Mouse (Mus musculus) small intestine, adult 2 months (tissue): ENCODE measurements at regions not wholly inside any gene's neighbourhood (a gene's known extent, or its start where the extent isn't known, plus 50 kb on each side); places are given as distances from the start of the nearest gene placed in this dataset.

ENCODE experiments used
- H3K27ac ChIP-seq: fragments of 200-500 bp; 2 replicates; pipeline ENCODE4 v1.5.1; 2012; ENCODE audit warnings: low read depth, low read length, control low read depth, inconsistent platforms; ENCODE audit not compliant: insufficient read depth
- H3K27me3 ChIP-seq: fragments of 200-500 bp; 2 replicates; pipeline ENCODE4 v1.6.1; 2012; ENCODE audit warnings: mild to moderate bottlenecking, moderate library complexity, low read length, inconsistent platforms; ENCODE audit not compliant: control insufficient read depth, insufficient read depth
- H3K36me3 ChIP-seq: fragments of 200-500 bp; 2 replicates; pipeline ENCODE4 v1.6.1; 2012; ENCODE audit warnings: mild to moderate bottlenecking, low read length, control low read depth, inconsistent platforms; ENCODE audit not compliant: control insufficient read depth, insufficient read depth
- H3K4me1 ChIP-seq: fragments of 200-500 bp; 2 replicates; pipeline ENCODE4 v1.6.1; 2012; ENCODE audit warnings: low read length, inconsistent platforms, mixed read lengths; ENCODE audit not compliant: control insufficient read depth, insufficient read depth, insufficient read length
- H3K4me3 ChIP-seq: fragments of 200-500 bp; 2 replicates; pipeline ENCODE4 v1.5.1; 2012; ENCODE audit warnings: low read depth, mild to moderate bottlenecking, control low read depth, inconsistent platforms, low read length, moderate library complexity
- CTCF ChIP-seq: fragments of 200-500 bp; IDR thresholded peaks from 2 replicates; pipeline ENCODE4 v1.5.1; 2012; ENCODE audit warnings: low read depth, mild to moderate bottlenecking, control low read depth, inconsistent platforms, low read length, moderate library complexity, mixed read lengths; ENCODE audit not compliant: insufficient replicate concordance, insufficient read length; ENCODE audit errors: extremely low read depth
- POLR2A ChIP-seq: fragments of 200-500 bp; IDR thresholded peaks from 2 replicates; pipeline ENCODE4 v1.6.1; 2012; ENCODE audit warnings: low read depth, mild to moderate bottlenecking, control low read depth, inconsistent platforms, low read length, moderate library complexity
- whole genome bisulfite sequencing: fragments of 180-500 bp; shearing (Covaris S2); methylation state at CpG from one replicate; pipeline ENCODE4 v1.1.7; 2018; 5-methylcytosine and 5-hydroxymethylcytosine counted together

DNA sequence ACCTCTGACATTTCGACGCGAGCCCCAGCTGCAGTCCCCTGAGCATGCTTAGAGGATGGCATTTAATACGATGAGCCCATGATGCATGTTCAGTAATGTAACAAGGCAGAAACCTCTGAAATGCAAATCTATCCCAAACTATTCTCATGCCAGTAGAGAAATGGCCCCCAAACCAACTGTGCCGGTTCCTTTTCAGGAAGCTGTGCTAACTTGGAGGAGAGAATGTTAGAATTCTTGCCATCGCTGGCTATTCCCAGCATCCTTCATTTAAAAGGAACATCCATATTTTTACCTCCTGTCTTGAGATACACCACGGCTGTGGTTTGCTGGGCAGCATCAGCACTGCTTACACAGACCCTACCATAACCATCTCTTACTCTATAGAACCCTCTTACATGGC lies 104.7 kb upstream of the Mbnl2 start:
- no peaks in the 10 kb centered on the region for H3K36me3 ChIP-seq
- H3K27ac ChIP-seq: no peak overlapping the region
- H3K4me1 ChIP-seq: no peaks in the 10 kb centered on the region
- H3K27me3 ChIP-seq: no peaks in the 10 kb centered on the region
- no peak for TF ChIP-seq CTCF
- TF ChIP-seq POLR2A: no peak
- H3K4me3 ChIP-seq: no peak overlapping the region
- 93% methylated on average over 7 of the region's 7 CpGs for WGBS

- Histone ChIP-seq H3K4me3 (no peak overlapping the region), H3K36me3 (no peaks in the 10 kb centered on the region), H3K4me1 (no peaks in the 10 kb centered on the region), H3K27ac (no peak overlapping the region), H3K27me3 (no peaks in the 10 kb centered on the region)
- 70% methylated on average over 4 of the region's 4 CpGs for WGBS
- no peak for TF ChIP-seq CTCF
- TF ChIP-seq POLR2A: no peak
These were observed 103.4 kb upstream of the Mbnl2 start for GRCm38 (mm10) chr14:120172058-120172457.

- TF ChIP-seq CTCF (no peak), POLR2A (no peak)
- no peak overlapping the region for H3K4me3 ChIP-seq
- no peak overlapping the region for H3K27ac ChIP-seq
- H3K36me3 ChIP-seq: no peaks in the 10 kb centered on the region
- H3K4me1 ChIP-seq: no peaks in the 10 kb centered on the region
- WGBS: 75% methylated on average over 8 of the region's 8 CpGs
- H3K27me3 ChIP-seq: no peaks in the 10 kb centered on the region
These were observed 102.6 kb upstream of the Mbnl2 start for GRCm38 (mm10) chr14:120172844-120173243.

DNA sequence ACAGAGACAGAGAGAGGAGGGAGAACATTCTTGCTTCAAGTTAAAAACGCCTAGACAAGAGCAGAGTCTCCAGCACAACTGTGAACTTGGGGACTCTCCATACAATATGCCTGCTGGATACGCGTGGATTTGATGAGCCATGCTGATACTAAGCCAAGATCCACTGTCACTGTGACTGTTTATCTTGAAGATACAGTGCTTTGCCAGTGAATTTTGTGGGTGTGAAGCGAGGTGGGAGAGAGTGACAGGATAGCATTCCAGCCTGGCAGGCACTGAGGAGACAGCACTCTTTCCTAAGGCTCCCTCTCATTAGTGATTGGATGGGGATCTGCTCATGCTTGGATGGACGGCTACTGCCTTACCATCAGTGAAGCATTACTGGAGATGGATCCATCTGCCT lies 100.9 kb upstream of the Mbnl2 start:
- Histone ChIP-seq H3K36me3 (no peaks in the 10 kb centered on the region), H3K27me3 (no peaks in the 10 kb centered on the region), H3K4me1 (no peaks in the 10 kb centered on the region), H3K4me3 (no peak overlapping the region), H3K27ac (no peak overlapping the region)
- TF ChIP-seq POLR2A (no peak), CTCF (no peak)
- WGBS: 71% methylated on average over 5 of the region's 5 CpGs

DNA sequence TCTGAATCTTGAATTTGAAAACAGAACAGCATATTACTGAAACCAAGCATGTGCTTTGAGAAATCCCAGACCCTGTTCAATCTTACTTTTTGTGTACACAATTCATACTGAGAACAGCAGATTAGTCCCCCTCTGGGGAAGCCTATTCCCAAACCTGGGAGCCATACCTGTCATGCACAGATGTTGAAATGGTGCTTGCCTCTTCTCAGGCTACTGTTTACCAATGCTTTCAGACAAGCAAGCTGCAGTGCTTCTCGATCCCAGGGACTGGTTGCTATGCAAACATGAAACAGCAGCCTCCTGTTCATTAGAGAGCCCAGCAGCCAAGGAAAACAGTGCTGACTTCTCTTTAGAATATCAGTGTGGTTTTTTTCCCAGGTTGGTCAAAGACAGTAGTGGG lies 80.3 kb upstream of the Mbnl2 start:
- Histone ChIP-seq H3K36me3 (no peaks in the 10 kb centered on the region), H3K4me1 (no peaks in the 10 kb centered on the region), H3K27ac (no peak overlapping the region), H3K27me3 (no peaks in the 10 kb centered on the region), H3K4me3 (no peak overlapping the region)
- WGBS: 9% methylated on average over 1 of the region's 1 CpGs
- TF ChIP-seq POLR2A (no peak), CTCF (no peak)

DNA sequence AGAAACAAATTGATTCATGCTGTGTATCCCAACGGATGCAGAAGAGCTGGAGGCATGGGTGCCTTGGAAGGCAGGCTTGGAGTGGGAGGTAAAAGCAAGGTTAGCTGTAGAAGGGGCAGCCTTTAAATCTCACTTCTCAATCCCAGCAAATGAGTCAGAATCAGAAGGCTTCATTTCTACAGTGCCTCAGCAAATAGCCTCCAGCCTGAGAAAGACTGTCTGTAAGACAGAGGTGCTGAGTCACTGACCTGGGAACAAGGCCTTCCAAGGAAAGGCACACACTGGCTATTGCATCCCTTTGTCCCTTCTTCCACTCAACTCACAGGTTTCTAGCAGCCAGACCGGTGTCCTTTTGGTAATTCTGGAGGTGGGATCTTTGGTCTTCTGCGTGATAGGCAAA lies 63.7 kb upstream of the Mbnl2 start:
- H3K4me1 ChIP-seq: no peaks in the 10 kb centered on the region
- H3K4me3 ChIP-seq: no peak overlapping the region
- TF ChIP-seq CTCF (no peak), POLR2A (no peak)
- no peaks in the 10 kb centered on the region for H3K36me3 ChIP-seq
- H3K27me3 ChIP-seq: no peaks in the 10 kb centered on the region
- no peak overlapping the region for H3K27ac ChIP-seq
- WGBS: 88% methylated on average over 3 of the region's 3 CpGs

DNA sequence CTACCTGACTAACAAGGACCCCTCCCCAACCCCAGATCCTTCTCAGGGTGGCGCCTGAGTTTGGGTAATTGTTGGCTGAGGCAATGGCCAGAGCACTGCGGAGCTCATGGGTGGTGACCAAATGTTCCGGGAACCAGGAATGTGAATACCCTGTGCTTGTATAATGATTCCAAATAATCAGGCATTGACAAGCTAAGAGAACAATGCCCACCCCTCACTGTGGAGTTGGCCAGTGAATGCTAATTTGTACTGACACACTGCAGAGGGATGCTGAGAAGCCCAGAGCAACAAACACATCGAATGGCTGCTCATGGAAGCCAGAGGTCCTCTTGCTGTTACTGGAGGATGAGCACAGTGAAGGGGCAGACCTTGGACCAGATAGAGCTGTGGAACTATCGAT lies 62.8 kb upstream of the Mbnl2 start:
- no peaks in the 10 kb centered on the region for H3K4me1 ChIP-seq
- TF ChIP-seq CTCF: no peak
- TF ChIP-seq POLR2A: no peak
- no peak overlapping the region for H3K4me3 ChIP-seq
- no peak overlapping the region for H3K27ac ChIP-seq
- no peaks in the 10 kb centered on the region for H3K36me3 ChIP-seq
- 91% methylated on average over 5 of the region's 5 CpGs for WGBS
- H3K27me3 ChIP-seq: no peaks in the 10 kb centered on the region

DNA sequence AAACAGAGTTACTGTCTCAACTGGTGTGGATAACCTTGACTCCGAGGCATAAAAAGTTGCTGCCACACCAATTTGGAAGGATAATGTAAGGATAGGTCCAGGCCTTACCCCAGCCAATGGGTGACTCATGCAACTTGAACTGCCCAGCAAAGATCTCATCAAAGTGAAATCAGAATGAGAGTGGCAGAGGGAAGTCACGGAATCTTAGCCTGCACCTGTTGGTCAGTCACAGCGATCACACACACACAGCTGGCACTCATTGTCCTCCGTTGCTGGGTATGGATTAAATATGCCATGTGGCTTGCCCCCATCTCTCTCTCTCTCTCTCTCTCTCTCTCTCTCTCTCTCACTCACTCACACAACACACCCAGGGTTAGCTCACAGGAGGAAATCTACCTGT lies 56.2 kb upstream of the Mbnl2 start:
- Histone ChIP-seq H3K4me1 (no peaks in the 10 kb centered on the region), H3K27me3 (no peaks in the 10 kb centered on the region), H3K27ac (no peak overlapping the region), H3K36me3 (no peaks in the 10 kb centered on the region), H3K4me3 (no peak overlapping the region)
- no peak for TF ChIP-seq CTCF
- no peak for TF ChIP-seq POLR2A
- 81% methylated on average over 4 of the region's 4 CpGs for WGBS
